Mouse (Mus musculus) adrenal gland, adult 10 weeks (tissue): ENCODE data around the gene Mmp7. TPM values are rescaled to one million over a fixed set of nuclear protein-coding genes. Genes with fewer than 3 reads are reported as not detected.

Source experiments
- polyA plus RNA-seq: library from polyadenylated mRNA; stranded (reverse); fragments of 350-450 nt; fragmentation: Illumina TruSeq; extraction: RNeasy Lipid Tissue Mini Kit (QIAGEN cat#74804); gene quantifications from one replicate; pipeline ENCODE4 v1.2.3, GENCODE M21; 2014; ENCODE audit warnings: low read depth, low replicate concordance

The Mmp7 gene
- polyA plus RNA-seq = not detected

DNA sequence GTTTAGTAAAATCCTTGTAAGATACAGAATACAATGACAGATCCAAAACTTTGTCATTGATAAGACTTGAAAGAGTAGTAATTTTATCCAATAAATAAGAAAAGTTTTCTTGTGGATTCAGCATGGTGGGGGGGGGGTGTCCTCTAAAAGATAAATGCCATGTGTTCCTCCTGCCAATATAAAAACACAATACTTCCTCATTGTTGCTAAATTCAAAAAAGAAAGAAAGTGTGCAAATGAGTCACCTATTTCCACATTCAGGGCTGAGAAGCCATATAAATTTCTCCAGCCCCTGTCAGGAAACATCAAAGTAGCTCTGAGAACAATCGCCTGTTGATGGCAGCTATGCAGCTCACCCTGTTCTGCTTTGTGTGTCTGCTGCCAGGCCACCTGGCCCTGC lies at the start of gene Mmp7:
TSS of gene Mmp7 (plus strand) at position 301 of the 400 bp plus-strand sequence.

Other genes with a start within 250 kb of the Mmp7 start
- gene Mmp3, start 246.3 kb upstream of the Mmp7 start, polyA plus RNA-seq = 0.76 TPM
- not detected for gene Mmp10, start 189.7 kb upstream of the Mmp7 start, polyA plus RNA-seq
- gene Mmp8, start 133.6 kb upstream of the Mmp7 start, polyA plus RNA-seq = not detected
- gene Mmp27, start 120.7 kb upstream of the Mmp7 start, polyA plus RNA-seq = 1.3 TPM
- gene Mmp20, start 63.9 kb upstream of the Mmp7 start, polyA plus RNA-seq = not detected
- gene Tmem123, start 72.0 kb downstream of the Mmp7 start, polyA plus RNA-seq = 553 TPM
- 173 TPM for gene Birc2, start 145.0 kb downstream of the Mmp7 start, polyA plus RNA-seq
- gene Birc3, start 181.1 kb downstream of the Mmp7 start, polyA plus RNA-seq = 25.1 TPM